In the genomic region with DNA sequence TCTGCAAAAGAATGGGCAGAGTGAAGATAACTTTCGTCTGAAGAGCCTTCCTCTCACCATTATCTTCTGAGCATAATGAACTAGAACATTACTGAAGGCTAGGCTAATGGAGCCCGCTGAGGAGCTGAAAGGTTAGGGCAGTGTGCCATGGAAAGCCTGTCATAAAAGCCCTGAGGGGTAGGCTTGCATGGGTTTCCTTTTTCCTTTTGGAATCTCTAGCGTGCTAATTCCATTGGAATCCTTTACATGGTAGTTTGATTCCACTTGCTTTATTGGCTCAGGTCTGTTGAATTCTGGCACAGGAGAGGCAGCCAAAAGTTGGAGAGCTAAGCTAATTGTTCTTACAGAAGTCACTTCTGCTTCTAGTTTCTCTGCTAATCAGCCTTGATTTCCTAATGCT, we compare ENCODE assay signal across 13 mouse cellular contexts. TPM values are rescaled to one million over a fixed set of nuclear protein-coding genes. Genes with fewer than 3 reads are reported as not detected.
A peak's percentile ranks its signal among the peaks of the same experiment; 100 is the strongest.
DNase-seq lines count a peak whose midpoint lies in the region; ATAC-seq lines count a peak whose summit lies in the region.
"Had no signal": no experiment of that assay in that cellular context is flagged by ENCODE, and none has a peak within 500 bp of the region (broad histone marks: within the 10 kb centered on the region; RNA-seq: fewer than 3 reads in every experiment).

No protein-coding gene starts in this region.

- DNase-seq in kidney, postnatal 14 days, result peak; percentile 33
- no peak for DNase-seq in kidney, postnatal 10 days
- DNase-seq in adipocyte (ENCODE audit: low spot score), result peak; percentile 32
- DNase-seq in heart, postnatal 4 days, result peak; percentile 45
- DNase-seq in yolk sac, embryonic 10.5 days (ENCODE audit: low spot score), result no peak
- DNase-seq: adrenal gland, postnatal 14 days; cerebellum, postnatal 36 days had no signal

- no peaks in the 10 kb centered on the region for H3K27me3 ChIP-seq in embryonic facial prominence, embryonic 15.5 days
- H3K27me3 ChIP-seq: megakaryocyte, embryonic 14.5 days; stomach, embryonic 15.5 days had no signal

- peaks cover 26% of the 10 kb centered on the region for H3K4me1 ChIP-seq in embryonic facial prominence, embryonic 15.5 days

- peak overlapping the region; percentile 17; the same call in 1 of the 2 replicates for H3K27ac ChIP-seq in embryonic facial prominence, embryonic 15.5 days (replicated peaks)
- H3K27ac ChIP-seq: kidney, postnatal 0 days had no signal

- WGBS in embryonic facial prominence, embryonic 15.5 days, result 27% methylated on average over 3 of the region's 3 CpGs

- no peaks in the 10 kb centered on the region for H3K9me3 ChIP-seq in embryonic facial prominence, embryonic 15.5 days (replicated peaks)
- H3K9me3 ChIP-seq: G1E; megakaryocyte, embryonic 14.5 days; stomach, embryonic 15.5 days had no signal

- peaks cover 49% of the 10 kb centered on the region for H3K36me3 ChIP-seq in embryonic facial prominence, embryonic 15.5 days

- no peak overlapping the region for H3K4me3 ChIP-seq in embryonic facial prominence, embryonic 15.5 days (replicated peaks)
- H3K4me3 ChIP-seq: stomach, embryonic 15.5 days had no signal

- no peak overlapping the region for H3K4me2 ChIP-seq in embryonic facial prominence, embryonic 15.5 days (replicated peaks)
- H3K4me2 ChIP-seq: stomach, embryonic 15.5 days had no signal

- ATAC-seq in embryonic facial prominence, embryonic 15.5 days (ENCODE audit: insufficient number of reproducible peaks, low FRiP score, low TSS enrichment, low read depth), result no peak
- ATAC-seq in inflammation-experienced regulatory T-cells, adult 6 months, result no peak

- H3K9ac ChIP-seq in embryonic facial prominence, embryonic 15.5 days, result no peak overlapping the region
- H3K9ac ChIP-seq: stomach, embryonic 15.5 days had no signal

RNA-seq across cellular contexts. Expression of a gene that starts 20.6 kb away (rescaled TPM):
- 30.8 and 33.0 TPM in 2 replicates for polyA plus RNA-seq in embryonic facial prominence, embryonic 15.5 days (2015; fragmentation: Nextera tagmentation; extraction: Ambion mirVana)
- 10 to 100 TPM; 47.6 to 53.6 TPM for total RNA-seq in heart, postnatal 4 days (2021)
- polyA plus RNA-seq in inflammation-experienced regulatory T-cells, adult 6 months (2017; shearing (Covaris generic)), result 10 to 100 TPM in 1 of 3 experiments, 1 to 10 TPM in 2; 6.4 to 12.7 (median 6.6) TPM

Comparison
In these comparisons a context has a peak if more than half of its experiments do, and no peak if none do; other contexts are left out.
1. DNase-seq: peak in kidney, postnatal 14 days (single experiment), adipocyte (single experiment) and heart, postnatal 4 days (single experiment); none in kidney, postnatal 10 days (single experiment) and yolk sac, embryonic 10.5 days (single experiment).